Mouse (Mus musculus): ENCODE data around the gene Tmem63c. TPM values are rescaled to one million over a fixed set of nuclear protein-coding genes. Genes with fewer than 3 reads are reported as not detected.

Gene Tmem63c
- total and polyA plus RNA-seq, 3 experiments: 1.3 to 2.4 (median 1.8) TPM

- no peak for DNase-seq
These were observed 33.7 kb downstream of the Tmem63c start for GRCm38 (mm10) chr12:87054873-87055272.

GRCm38 (mm10) chr12:87057066-87057465, 35.9 kb downstream of the Tmem63c start:
- DNase-seq: peak; percentile 24

GRCm38 (mm10) chr12:87065446-87065845, 44.3 kb downstream of the Tmem63c start:
- DNase-seq: no peak

GRCm38 (mm10) chr12:87066429-87066828, 45.3 kb downstream of the Tmem63c start:
- no peak for DNase-seq

DNA sequence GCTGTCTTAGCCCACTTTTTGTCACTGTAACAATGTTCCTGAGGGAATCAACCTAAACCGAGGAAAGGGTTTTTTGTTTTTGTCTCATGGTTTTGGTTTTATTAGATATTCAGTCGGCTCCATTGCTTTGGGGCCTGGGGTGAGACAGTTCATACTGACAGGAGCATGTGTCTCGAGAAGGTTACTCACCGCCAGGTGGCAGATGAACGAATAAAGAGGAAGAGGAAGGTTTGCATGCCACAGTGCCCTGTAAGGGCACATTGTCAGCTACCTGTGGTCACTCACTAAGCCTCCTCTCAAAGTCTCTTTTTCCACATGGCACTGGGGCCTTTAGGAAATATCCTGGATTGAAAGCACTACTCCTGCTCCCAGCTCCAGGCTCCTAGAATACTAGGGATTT, 49.4 kb downstream of the Tmem63c start:
- DNase-seq: no peak

DNA sequence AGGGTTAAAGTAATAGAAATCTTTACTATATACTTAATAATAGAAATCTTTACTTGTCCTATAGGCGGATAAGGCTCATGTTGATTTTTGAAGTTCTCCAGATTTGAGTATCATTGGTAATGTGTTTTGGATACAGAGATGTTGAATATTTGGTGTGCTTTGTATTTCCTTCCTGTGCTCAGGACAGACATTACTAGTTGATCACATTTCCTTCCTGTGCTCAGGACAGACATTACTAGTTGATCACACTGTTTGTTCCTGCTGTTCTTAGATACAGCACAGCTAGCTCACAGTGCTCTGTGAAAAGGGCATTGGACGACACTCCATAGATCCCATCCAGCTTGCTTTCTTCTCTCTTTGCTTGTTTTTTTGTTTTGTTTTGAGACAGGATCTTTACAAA, 55.5 kb downstream of the Tmem63c start:
- DNase-seq: no peak

DNA sequence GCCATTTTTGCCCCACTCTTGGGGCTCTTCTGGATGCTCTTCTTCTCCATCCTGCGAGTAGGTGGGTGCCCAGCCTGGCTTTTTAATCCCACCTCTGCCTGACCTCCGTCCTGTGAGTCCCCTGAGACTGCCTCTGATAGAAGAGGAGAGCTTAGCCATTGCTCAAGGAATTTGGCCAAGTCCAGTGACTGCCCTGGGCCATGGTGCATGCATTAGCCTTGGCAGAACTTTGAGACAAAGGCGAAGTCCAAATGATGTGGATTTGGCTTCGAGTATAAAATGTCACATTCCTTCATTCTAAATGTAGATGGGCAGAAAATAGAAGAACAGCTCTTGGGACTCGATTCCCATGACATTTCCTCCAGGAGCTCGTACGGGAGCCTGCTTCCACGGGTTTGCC, 61.7 kb downstream of the Tmem63c start:
- no peak for DNase-seq

GRCm38 (mm10) chr12:87087236-87087635, 66.1 kb downstream of the Tmem63c start:
- DNase-seq: no peak

DNA sequence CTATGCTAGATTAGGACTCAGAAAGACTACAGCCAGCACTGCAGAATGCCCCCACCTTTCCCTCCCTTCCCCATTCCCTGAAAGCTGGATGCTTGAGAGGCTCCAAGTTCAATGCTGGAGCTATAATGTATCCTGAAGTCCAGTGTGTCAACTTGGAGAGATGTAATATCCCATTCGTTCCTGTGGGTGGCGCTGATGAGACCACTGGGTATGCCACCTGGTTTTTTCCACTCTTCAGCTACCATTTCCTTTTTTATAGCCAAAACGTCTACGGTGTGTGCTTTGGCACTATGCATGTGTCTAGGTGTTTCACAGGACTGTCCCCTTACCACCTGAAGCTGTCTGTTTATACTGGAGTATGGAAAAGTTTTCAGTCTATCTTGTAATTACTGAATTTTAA, 67.2 kb downstream of the Tmem63c start:
- no peak for DNase-seq

DNA sequence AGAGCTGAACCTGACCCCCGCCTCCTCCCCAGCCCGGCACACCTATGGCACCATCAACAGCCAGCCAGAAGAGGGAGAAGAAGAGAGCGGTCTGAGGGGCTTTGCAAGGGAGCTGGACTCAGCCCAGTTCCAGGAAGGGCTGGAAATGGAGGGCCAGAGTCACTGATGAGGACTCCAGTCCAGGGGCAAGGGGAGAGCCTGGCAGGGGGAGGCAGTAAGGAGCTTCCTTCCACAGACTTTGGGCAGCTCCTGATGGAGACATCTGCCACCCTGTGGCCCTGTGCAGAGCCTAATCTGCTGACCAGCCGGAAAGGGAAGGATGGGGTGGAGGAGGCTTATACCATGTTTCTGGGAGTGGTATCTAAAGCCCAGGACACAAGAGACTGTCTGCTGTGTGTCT, 68.1 kb downstream of the Tmem63c start:
- DNase-seq: no peak

DNA sequence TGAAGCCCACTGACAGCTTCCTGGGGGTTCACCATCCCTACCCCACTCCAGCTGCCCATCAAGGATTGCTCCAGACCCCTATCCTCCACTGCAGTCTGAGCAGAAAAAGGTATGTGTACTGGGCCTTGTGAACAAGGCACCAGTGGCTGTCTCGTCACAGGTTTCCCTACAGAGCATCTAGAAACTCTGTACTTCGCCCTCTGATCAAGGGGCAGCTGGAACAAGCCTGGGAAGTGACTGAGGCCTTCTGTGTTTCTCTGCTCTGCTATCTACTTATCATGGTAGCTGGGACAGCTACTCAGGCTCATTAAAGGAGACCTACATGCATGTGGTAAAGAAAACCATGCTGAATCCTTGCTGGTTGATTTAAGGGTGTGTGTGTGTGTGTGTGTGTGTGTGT, 68.6 kb downstream of the Tmem63c start:
- no peak for DNase-seq

DNA sequence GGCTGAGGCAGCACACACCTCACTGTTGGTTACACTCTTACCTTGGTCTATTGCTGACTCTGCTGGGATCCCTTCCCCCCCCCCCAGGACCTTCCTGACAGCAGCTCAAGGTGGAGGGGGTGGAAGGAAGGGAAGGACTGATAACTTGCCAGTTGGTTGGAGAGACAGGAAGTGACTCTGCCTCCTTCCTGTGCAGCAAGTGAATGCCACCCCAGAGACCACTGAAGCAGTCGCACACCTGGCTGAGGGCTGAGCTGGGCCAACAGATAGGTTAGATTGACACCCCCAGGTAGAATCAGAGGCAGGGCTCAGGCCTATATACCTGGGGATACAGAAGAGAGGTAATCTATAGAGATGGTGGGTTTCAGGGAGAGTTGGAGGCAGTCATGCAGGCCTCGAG, 70.8 kb downstream of the Tmem63c start:
- DNase-seq: no peak

DNA sequence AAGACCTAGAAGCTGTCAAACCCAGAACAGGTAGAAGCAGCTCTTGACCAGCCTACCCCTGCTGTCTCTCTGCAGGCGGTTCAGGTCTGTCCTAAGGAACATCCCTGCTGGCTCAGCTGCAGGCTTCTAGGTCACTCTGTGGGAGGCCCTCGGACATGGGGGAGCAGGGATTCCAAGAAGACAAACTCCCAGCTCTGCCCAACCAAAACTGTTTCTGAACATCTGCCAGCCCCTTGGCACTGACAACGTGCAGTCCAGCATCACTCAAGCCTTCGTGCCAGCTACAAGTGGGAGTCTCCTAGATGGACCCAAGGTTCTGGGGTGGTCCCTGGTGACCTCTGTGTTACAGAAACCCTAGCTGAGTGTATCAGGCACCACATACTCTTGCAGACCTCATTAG, 72.1 kb downstream of the Tmem63c start:
- no peak for DNase-seq

DNA sequence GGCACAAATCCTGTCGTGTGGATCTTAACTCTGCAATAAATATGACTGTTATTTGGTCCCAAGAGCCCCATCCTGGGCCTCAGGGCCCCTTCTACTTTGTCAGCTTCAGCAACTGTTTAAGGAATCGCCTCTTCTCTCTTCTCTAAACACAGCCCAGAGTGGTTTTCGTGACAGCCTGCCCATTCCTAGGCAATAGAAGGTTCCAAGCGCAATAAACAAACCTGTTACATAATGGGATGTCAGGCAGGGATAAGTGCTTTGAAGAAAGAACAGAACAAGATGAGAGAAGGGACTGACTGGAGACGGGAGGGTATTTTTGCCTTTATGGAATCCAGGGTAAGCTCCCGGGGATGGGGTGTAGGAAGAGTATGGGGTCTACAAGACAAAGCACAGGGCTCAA, 72.5 kb downstream of the Tmem63c start:
- DNase-seq: no peak

- DNase-seq: no peak
These were observed 79.2 kb downstream of the Tmem63c start for GRCm38 (mm10) chr12:87100331-87100730.

DNA sequence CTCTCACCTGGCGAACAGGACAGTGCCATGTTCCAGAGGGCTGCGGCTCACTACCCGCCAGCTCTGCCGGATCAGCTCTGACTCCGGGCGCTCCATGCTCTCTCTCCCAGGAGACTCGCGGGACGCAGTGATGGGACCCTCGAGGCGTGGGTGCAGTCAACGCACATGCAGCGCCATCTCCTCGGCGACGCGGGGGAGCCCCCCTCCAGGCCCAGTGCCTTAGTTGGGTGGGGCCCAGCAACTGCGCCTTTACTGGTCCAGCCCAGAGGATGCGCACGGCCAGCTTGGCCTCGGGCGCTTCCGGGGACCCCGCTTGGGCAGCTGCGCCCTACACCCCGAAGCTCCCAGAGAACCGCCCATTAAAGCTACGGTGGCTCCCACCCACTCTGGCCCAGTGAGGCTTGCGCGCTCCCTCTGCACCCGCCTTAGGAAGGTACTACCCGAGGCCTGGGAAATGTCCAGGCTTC, 81.1 kb downstream of the Tmem63c start, which contains the start of gene Ngb:
Gene Ngb, minus strand, starts transcription at position 375 of the 467 bp plus-strand sequence.
- DNase-seq: peak; percentile 7

- DNase-seq: no peak
These were observed 82.3 kb downstream of the Tmem63c start for GRCm38 (mm10) chr12:87103471-87103870.

DNA sequence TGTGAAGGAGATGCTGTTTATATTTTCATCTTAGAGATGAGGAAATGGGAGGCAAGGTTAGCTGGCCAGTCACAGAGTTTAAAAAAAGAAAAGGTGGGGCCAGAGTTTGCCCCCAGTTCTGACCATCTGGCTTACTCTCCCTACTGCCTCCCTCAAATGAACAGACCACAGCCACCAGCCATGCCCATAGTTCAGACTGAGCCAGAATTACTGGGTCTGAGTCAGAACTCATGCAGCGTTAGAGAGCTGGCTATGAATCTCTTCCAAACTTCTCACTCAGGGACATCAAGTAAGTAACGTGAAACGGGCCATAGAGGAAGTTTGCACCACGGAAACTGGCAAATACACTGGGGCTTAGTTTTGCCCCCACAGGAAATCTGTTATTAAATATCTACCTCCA, 83.7 kb downstream of the Tmem63c start:
- no peak for DNase-seq

GRCm38 (mm10) chr12:87107357-87107977, 86.3 kb downstream of the Tmem63c start:
- no peak for DNase-seq

DNA sequence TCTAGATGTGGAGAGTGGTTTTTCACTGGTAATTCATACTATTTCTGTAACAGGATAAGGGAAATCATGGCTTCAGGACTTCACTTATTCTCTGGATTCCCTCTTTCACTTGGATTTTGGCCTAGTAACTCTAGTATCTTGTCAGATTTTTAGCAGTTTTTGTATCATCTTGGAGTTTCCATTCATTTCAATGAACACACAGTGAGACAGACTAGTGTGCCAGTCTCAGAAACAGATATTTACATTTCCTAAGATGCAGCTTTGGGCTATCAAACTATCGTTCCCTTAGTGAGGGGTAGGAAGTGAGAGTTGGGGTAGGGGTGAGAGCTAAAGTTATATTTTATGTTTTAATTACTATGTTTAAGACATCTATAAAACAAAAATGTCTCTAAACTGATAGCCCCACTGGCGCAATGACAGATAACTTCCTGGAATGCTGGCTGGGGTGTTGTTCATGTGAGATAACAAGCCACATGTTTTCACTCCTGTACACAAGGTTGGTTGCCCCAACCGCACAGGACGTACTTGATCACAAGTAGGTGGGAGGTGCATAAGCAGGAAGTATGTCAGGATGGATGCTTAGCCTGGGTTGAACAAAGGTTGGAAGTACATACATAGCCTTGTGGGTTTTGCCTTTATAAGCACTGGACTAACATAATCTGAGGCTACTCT, 100.9 kb downstream of the Tmem63c start:
- no peak for DNase-seq

DNA sequence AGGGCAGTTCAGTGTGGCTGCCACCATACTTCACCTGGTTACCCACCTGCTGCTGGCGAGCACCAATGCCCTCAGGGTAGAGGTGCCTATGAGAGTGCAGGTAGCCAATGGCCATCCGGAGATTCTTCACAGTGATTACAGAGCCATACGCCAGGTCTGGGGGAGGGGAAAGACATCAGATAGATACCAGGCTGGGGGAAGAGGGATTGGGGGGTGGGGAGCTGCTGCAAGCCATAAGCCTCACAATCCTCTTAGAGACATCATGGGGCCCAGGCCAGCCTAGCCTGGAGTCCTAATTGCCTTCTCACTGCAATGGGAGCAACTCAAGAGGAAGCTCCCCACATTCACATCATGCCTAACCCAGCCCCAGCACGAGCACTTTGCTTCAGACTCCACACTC, 106.1 kb downstream of the Tmem63c start:
- DNase-seq: no peak

GRCm38 (mm10) chr12:87130224-87130623, 109.1 kb downstream of the Tmem63c start:
- no peak for DNase-seq

DNA sequence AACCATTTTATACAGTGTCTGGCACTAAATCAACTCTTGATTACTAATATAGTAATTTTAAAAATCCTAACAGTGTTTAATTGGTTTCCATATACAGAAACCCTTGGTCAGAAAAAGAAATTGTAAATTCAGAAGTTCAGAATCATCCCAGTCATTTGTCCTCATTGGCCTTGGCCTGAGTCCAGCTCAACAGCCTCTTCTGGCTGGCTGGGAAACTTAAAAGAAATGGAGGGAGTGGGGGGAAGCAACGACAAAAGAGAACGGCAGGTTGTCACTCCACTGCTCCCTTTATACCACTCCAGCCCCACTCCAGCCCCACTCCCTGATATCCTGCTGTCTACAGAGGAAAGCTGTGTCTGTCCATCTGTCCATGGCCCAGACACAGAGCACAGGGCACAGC, 110.0 kb downstream of the Tmem63c start:
- DNase-seq: peak; percentile 53

DNA sequence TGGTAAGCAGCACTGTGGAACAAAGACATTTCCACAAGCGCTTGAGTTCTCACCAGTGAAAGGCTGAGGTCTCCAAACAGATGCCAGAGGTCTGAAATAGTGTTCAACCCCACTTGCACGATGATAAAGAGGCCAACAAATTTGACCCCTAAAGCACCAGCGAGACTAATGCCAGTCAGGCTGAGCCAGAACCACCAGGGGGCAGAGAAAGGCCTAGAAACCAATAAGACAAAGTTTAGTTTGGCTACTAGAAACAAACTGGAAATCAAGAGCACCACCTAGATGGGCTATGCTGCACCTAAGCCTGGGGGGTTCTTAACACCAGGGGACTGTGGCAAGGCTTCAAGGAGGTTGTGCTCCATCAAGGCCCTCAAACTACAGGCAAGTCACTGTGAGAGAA, 110.5 kb downstream of the Tmem63c start:
- DNase-seq: peak; percentile 64

Measured in adrenal gland, adult 2 months (tissue).